Mouse (Mus musculus) limb, embryonic 14.5 days (tissue): ENCODE results near the gene Corin. TPM values are rescaled to one million over a fixed set of nuclear protein-coding genes. Genes with fewer than 3 reads are reported as not detected.

Experiments used
- ATAC-seq: fragments of 200-750 bp; cut with Nextera tagmentation; 2 replicates; pipeline ENCODE4 v1.8.0; 2017; ENCODE audit warnings: low read depth, moderate number of reproducible peaks, moderate TSS enrichment; ENCODE audit not compliant: low FRiP score
- DNase-seq: peaks from one replicate; pipeline ENCODE4 v3.0.0-alpha.2; 2015; ENCODE audit warnings: low spot score
- H3K27ac ChIP-seq: fragments of 300-500 bp; sonication (generic); replicated peaks from 2 replicates; pipeline ENCODE4 v1.5.1; 2014; ENCODE audit warnings: low read depth, mild to moderate bottlenecking, low read length, moderate library complexity, mixed read lengths
- H3K27me3 ChIP-seq: fragments of 300-500 bp; sonication (generic); 2 replicates; pipeline ENCODE4 v1.6.1; 2014; ENCODE audit warnings: low read length, mixed read lengths; ENCODE audit not compliant: control insufficient read depth, insufficient read depth
- H3K36me3 ChIP-seq: fragments of 300-500 bp; sonication (generic); 2 replicates; pipeline ENCODE4 v1.6.1; 2014; ENCODE audit warnings: mild to moderate bottlenecking, low read length, moderate library complexity, mixed read lengths; ENCODE audit not compliant: control insufficient read depth, insufficient read depth
- H3K4me1 ChIP-seq: fragments of 300-500 bp; sonication (generic); 2 replicates; pipeline ENCODE4 v1.6.1; 2014; ENCODE audit warnings: antibody characterized with exemption, low read length, mixed read lengths; ENCODE audit not compliant: control insufficient read depth, insufficient read depth
- H3K4me2 ChIP-seq: fragments of 300-500 bp; sonication (generic); replicated peaks from 2 replicates; pipeline ENCODE4 v1.6.1; 2014; ENCODE audit warnings: low read depth, mild to moderate bottlenecking, low read length, moderate library complexity; ENCODE audit not compliant: severe bottlenecking
- H3K4me3 ChIP-seq: fragments of 300-500 bp; sonication (generic); replicated peaks from 2 replicates; pipeline ENCODE4 v1.5.1; 2014; ENCODE audit warnings: low read length
- H3K9ac ChIP-seq: fragments of 300-500 bp; sonication (generic); 2 replicates; pipeline ENCODE4 v1.6.1; 2014; ENCODE audit warnings: mild to moderate bottlenecking, low read depth, low read length, moderate library complexity; ENCODE audit not compliant: severe bottlenecking
- H3K9me3 ChIP-seq: fragments of 300-500 bp; sonication (generic); 2 replicates; pipeline ENCODE4 v1.6.1; 2016; ENCODE audit warnings: low read length; ENCODE audit not compliant: control insufficient read depth
- POLR2A ChIP-seq: fragments of 200-500 bp; IDR thresholded peaks from 2 replicates; pipeline ENCODE4 v1.8.0; 2012; ENCODE audit warnings: inconsistent platforms, mild to moderate bottlenecking, moderate library complexity, borderline replicate concordance; ENCODE audit not compliant: insufficient read depth, insufficient read length; ENCODE audit errors: extremely low read depth
- WGBS: fragments of 180-500 bp; shearing (Covaris S2); extraction: QIAGEN DNeasy Blood & Tissue Kit; methylation state at CpG from one replicate; pipeline ENCODE4 v1.1.7; 2014; 5-methylcytosine and 5-hydroxymethylcytosine counted together
- polyA plus RNA-seq, 2 experiments: library from polyadenylated mRNA; depleted of rRNA in 1 of 2; stranded (reverse) in 1 of 2; unstranded in 1 of 2; fragments of >200 nt; fragmentation: Nextera tagmentation in 1 of 2; extraction: Ambion mirVana in 1 of 2; gene quantifications; 2 replicates each; pipeline versions ENCODE4 v1.2.1 to v1.2.3; 2012 to 2014

Corin gene
- polyA plus RNA-seq, 2 experiments: 4.2 to 5.3 TPM

DNA sequence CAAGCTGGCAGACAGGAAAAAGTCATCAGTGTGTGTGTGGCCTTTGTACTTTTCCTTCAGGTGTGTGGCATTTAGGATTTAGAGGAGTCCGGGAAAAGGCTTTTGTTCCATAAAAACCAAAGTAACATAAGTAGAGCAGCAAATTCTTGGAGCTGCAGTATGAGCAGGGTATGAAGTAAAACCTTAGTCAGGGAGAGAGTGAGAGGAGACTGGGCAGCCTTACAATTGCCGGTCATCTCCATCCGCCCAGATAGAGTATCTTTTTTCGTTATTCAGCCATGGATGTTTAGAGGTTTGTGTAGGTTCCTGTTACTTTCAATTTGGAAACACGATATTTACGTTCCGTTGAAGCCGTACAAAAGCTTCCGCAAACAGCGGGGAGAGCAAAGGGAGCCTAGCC is 247.2 kb downstream of the Corin start:
- no peak for DNase-seq
- H3K36me3 ChIP-seq: peaks cover 4% of the 10 kb centered on the region; the same call in 1 of the 2 replicates
- no peak overlapping the region for H3K9ac ChIP-seq
- H3K4me1 ChIP-seq: no peaks in the 10 kb centered on the region; the same call in 1 of the 2 replicates
- no peak overlapping the region for H3K4me2 ChIP-seq
- H3K4me3 ChIP-seq: no peak overlapping the region
- no peaks in the 10 kb centered on the region for H3K27me3 ChIP-seq
- no peak overlapping the region for H3K27ac ChIP-seq
- ATAC-seq: no peak
- no peaks in the 10 kb centered on the region for H3K9me3 ChIP-seq
- TF ChIP-seq POLR2A: no peak
- WGBS: 63% methylated on average over 10 of the region's 10 CpGs

DNA sequence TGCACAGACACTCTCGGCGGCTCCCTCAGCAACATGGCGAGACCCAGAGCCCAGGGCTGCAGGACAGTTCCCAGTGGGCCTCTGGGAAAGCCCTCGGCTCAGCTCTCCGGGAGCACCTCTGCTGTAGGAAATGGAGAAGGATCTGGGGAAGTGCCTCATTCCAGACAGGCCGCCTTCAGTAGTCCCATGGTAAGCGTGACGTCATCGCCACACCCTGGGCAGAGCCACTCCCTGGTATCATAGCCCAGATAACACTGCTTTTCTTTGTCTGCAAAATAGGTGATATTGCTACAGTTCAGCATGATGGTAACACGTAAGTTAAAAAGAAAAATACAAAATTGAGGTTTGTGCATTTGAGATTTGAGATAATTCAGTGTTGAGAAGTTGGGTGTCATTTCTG is 249.3 kb downstream of the Corin start:
- no peaks in the 10 kb centered on the region; the same call in 1 of the 2 replicates for H3K4me1 ChIP-seq
- DNase-seq: no peak
- no peaks in the 10 kb centered on the region for H3K27me3 ChIP-seq
- H3K9me3 ChIP-seq: no peaks in the 10 kb centered on the region
- WGBS: 91% methylated on average over 10 of the region's 10 CpGs
- no peak overlapping the region for H3K27ac ChIP-seq
- H3K9ac ChIP-seq: no peak overlapping the region
- ATAC-seq: no peak
- H3K4me3 ChIP-seq: no peak overlapping the region
- no peak for TF ChIP-seq POLR2A
- peaks cover 4% of the 10 kb centered on the region; the same call in 1 of the 2 replicates for H3K36me3 ChIP-seq
- no peak overlapping the region for H3K4me2 ChIP-seq

DNA sequence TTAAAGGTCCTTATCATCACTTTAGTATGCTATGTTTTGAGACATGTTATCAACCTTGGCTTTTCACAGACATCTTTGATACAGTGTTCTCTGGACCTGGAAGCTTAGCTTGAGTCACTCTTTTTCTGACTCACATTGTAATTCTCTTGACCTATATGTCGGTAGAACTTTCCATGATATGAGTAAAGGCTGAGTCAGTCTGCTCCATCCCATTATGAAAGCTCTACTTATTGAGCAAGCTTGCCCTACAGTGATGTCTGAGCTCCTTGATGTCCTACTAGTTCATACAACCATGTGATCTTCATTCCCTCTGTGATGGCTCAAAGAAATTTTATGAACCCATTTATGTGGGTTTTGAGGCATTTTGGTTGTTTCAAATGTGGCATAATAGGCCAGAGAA is 254.1 kb downstream of the Corin start:
- Histone ChIP-seq H3K27me3 (no peaks in the 10 kb centered on the region), H3K9ac (no peak overlapping the region), H3K4me1 (no peaks in the 10 kb centered on the region), H3K9me3 (no peaks in the 10 kb centered on the region), H3K27ac (no peak overlapping the region), H3K4me3 (no peak overlapping the region), H3K4me2 (no peak overlapping the region), H3K36me3 (peaks cover 13% of the 10 kb centered on the region)
- no peak for TF ChIP-seq POLR2A
- DNase-seq (no peak), ATAC-seq (no peak)
- 81% methylated on average over 1 of the region's 1 CpGs for WGBS

Other genes with a start within 250 kb of the Corin start
- 29.9 and 31.0 TPM in 2 replicates for gene Nfxl1, start 55.2 kb upstream of the Corin start, polyA plus RNA-seq (2012; rRNA removed)
- gene Nfxl1, start 55.2 kb upstream of the Corin start, polyA plus RNA-seq (2014; fragmentation: Nextera tagmentation; extraction: Ambion mirVana): 25.2 and 25.8 TPM in 2 replicates
- gene Zar1, start 76.8 kb upstream of the Corin start, polyA plus RNA-seq (2012; rRNA removed): 0.54 and 0.61 TPM in 2 replicates
- gene Zar1, start 76.8 kb upstream of the Corin start, polyA plus RNA-seq (2014; fragmentation: Nextera tagmentation; extraction: Ambion mirVana): 0.72 and 0.84 TPM in 2 replicates
- gene Gm5868, start 83.1 kb upstream of the Corin start, polyA plus RNA-seq (2012; rRNA removed): 0.38 and 0.48 TPM in 2 replicates
- 0.40 and 0.57 TPM in 2 replicates for gene Gm5868, start 83.1 kb upstream of the Corin start, polyA plus RNA-seq (2014; fragmentation: Nextera tagmentation; extraction: Ambion mirVana)
- gene Cnga1, start 139.8 kb upstream of the Corin start, polyA plus RNA-seq (2012; rRNA removed): 0.03 TPM in 1 of 2 replicates, not detected in the other
- not detected in 2 replicates for gene Cnga1, start 139.8 kb upstream of the Corin start, polyA plus RNA-seq (2014; fragmentation: Nextera tagmentation; extraction: Ambion mirVana)
- 2.3 and 2.4 TPM in 2 replicates for gene Nipal1, start 143.3 kb upstream of the Corin start, polyA plus RNA-seq (2012; rRNA removed)
- 12.6 and 16.5 TPM in 2 replicates for gene Nipal1, start 143.3 kb upstream of the Corin start, polyA plus RNA-seq (2014; fragmentation: Nextera tagmentation; extraction: Ambion mirVana)
- gene Txk, start 248.3 kb upstream of the Corin start, polyA plus RNA-seq (2012; rRNA removed): 0.13 and 0.17 TPM in 2 replicates
- gene Txk, start 248.3 kb upstream of the Corin start, polyA plus RNA-seq (2014; fragmentation: Nextera tagmentation; extraction: Ambion mirVana): 0.15 and 0.17 TPM in 2 replicates